ENCODE assay signal across 8 mouse cellular contexts in genomic region chr13:72769007-72769595, GRCm38 (mm10).
DNase-seq lines count a peak whose midpoint lies in the region; ATAC-seq and TF ChIP-seq lines count a peak whose summit lies in the region.
"Had no signal": no experiment of that assay in that cellular context is flagged by ENCODE, and none has a peak within 500 bp of the region (broad histone marks: within the 10 kb centered on the region; RNA-seq: fewer than 3 reads in every experiment).

No protein-coding gene starts in this region.

- no peak overlapping the region for H3K4me3 ChIP-seq in kidney, postnatal 0 days (replicated peaks; ENCODE audit: low read depth, low read length)
- H3K4me3 ChIP-seq in kidney, embryonic 14.5 days (ENCODE audit: low read length): no peak overlapping the region
- no peak overlapping the region for H3K4me3 ChIP-seq in forebrain, embryonic 11.5 days (ENCODE audit: low read depth, low read length)
- H3K4me3 ChIP-seq: neural tube, embryonic 13.5 days had no signal

- no peak overlapping the region for H3K9ac ChIP-seq in kidney, postnatal 0 days (ENCODE audit: low read depth, low read length)
- no peak overlapping the region for H3K9ac ChIP-seq in kidney, embryonic 14.5 days (ENCODE audit: low read depth, low read length)
- no peak overlapping the region for H3K9ac ChIP-seq in forebrain, embryonic 11.5 days (ENCODE audit: low read length)
- H3K9ac ChIP-seq: neural tube, embryonic 13.5 days had no signal

- TF ChIP-seq CTCF in kidney, postnatal 0 days (IDR thresholded peaks at IDR 0.05; ENCODE audit: low read depth): peak; percentile 21; the same call in 1 of the 2 replicates

- H3K36me3 ChIP-seq in kidney, postnatal 0 days (ENCODE audit: insufficient read depth, low read length): no peaks in the 10 kb centered on the region
- no peaks in the 10 kb centered on the region for H3K36me3 ChIP-seq in kidney, embryonic 14.5 days (ENCODE audit: control insufficient read depth, insufficient read depth, low read length)
- H3K36me3 ChIP-seq in forebrain, embryonic 11.5 days (ENCODE audit: control insufficient read depth, insufficient read depth, low read length): no peaks in the 10 kb centered on the region
- H3K36me3 ChIP-seq: neural tube, embryonic 13.5 days had no signal

- no peaks in the 10 kb centered on the region for H3K4me1 ChIP-seq in kidney, postnatal 0 days (replicated peaks; ENCODE audit: insufficient read depth, low read length)
- H3K4me1 ChIP-seq in kidney, embryonic 14.5 days (ENCODE audit: control insufficient read depth, insufficient read depth, low read length): no peaks in the 10 kb centered on the region
- H3K4me1 ChIP-seq in forebrain, embryonic 11.5 days (replicated peaks; ENCODE audit: control insufficient read depth, insufficient read depth, low read length): no peaks in the 10 kb centered on the region
- H3K4me1 ChIP-seq: neural tube, embryonic 13.5 days had no signal

- no peaks in the 10 kb centered on the region for H3K9me3 ChIP-seq in kidney, postnatal 0 days (replicated peaks; ENCODE audit: low read length)
- H3K9me3 ChIP-seq in kidney, embryonic 14.5 days (ENCODE audit: control insufficient read depth, low read length): no peaks in the 10 kb centered on the region
- no peaks in the 10 kb centered on the region for H3K9me3 ChIP-seq in forebrain, embryonic 11.5 days (ENCODE audit: control insufficient read depth, low read length)

- ATAC-seq in kidney, postnatal 0 days (replicated peaks; ENCODE audit: low FRiP score, low read depth): no peak
- ATAC-seq in kidney, embryonic 14.5 days (ENCODE audit: low FRiP score, low TSS enrichment): no peak
- no peak for ATAC-seq in forebrain, embryonic 11.5 days (replicated peaks; ENCODE audit: low FRiP score)

- H3K4me2 ChIP-seq in kidney, postnatal 0 days (ENCODE audit: low read length): no peak overlapping the region
- H3K4me2 ChIP-seq in kidney, embryonic 14.5 days (replicated peaks; ENCODE audit: low read depth, low read length): no peak overlapping the region
- H3K4me2 ChIP-seq in forebrain, embryonic 11.5 days (ENCODE audit: low read depth, low read length, severe bottlenecking): no peak overlapping the region
- H3K4me2 ChIP-seq: neural tube, embryonic 13.5 days had no signal

- WGBS in kidney, postnatal 0 days: 64% methylated on average over 12 of the region's 12 CpGs
- 64% methylated on average over 12 of the region's 12 CpGs for WGBS in kidney, embryonic 14.5 days
- WGBS in forebrain, embryonic 11.5 days: 80% methylated on average over 12 of the region's 12 CpGs

- H3K27me3 ChIP-seq in kidney, postnatal 0 days (ENCODE audit: insufficient read depth, low read length): no peaks in the 10 kb centered on the region
- no peaks in the 10 kb centered on the region for H3K27me3 ChIP-seq in kidney, embryonic 14.5 days (ENCODE audit: control insufficient read depth, insufficient read depth, low read length)
- H3K27me3 ChIP-seq in forebrain, embryonic 11.5 days (ENCODE audit: control insufficient read depth, insufficient read depth, low read length): no peaks in the 10 kb centered on the region
- H3K27me3 ChIP-seq: neural tube, embryonic 13.5 days had no signal

- H3K27ac ChIP-seq in kidney, postnatal 0 days: no peak overlapping the region
- H3K27ac ChIP-seq in kidney, embryonic 14.5 days (ENCODE audit: low read depth, low read length): no peak overlapping the region
- H3K27ac ChIP-seq in forebrain, embryonic 11.5 days (ENCODE audit: low read depth, low read length): no peak overlapping the region
- H3K27ac ChIP-seq: neural tube, embryonic 13.5 days had no signal

- DNase-seq in kidney, postnatal 0 days (ENCODE audit: low spot score): peak; percentile 3
- DNase-seq in kidney, adult 8-10 months: no peak
- DNase-seq in frontal cortex, postnatal 10 days (ENCODE audit: low spot score in 2 of 2): peak; percentile 28 to 36
- peak; percentile 21 for DNase-seq in layer of hippocampus, adult 9-10 months (ENCODE audit: low spot score)
- DNase-seq in right cerebral cortex, adult 18-20 months: peak; percentile 58
- no peak for DNase-seq in forebrain, embryonic 11.5 days (ENCODE audit: low spot score)

Comparison
In these comparisons a context has a peak if more than half of its experiments do, and no peak if none do; other contexts are left out.
1. DNase-seq: peak in kidney, postnatal 0 days (single experiment), frontal cortex, postnatal 10 days (2 of 2), layer of hippocampus, adult 9-10 months (single experiment) and right cerebral cortex, adult 18-20 months (single experiment); none in kidney, adult 8-10 months (0 of 2) and forebrain, embryonic 11.5 days (single experiment).